Mouse (Mus musculus): Measurements from ENCODE around the gene H2-Oa. TPM values are rescaled to one million over a fixed set of nuclear protein-coding genes. Genes with fewer than 3 reads are reported as not detected.
"Not testable (repeated sequence)": the region's sequence is repeated elsewhere in the genome, so short reads cannot be mapped to it uniquely, and the experiment has no call there.

Gene H2-Oa
- total RNA-seq, 2 experiments from 2014 or later: 2.7 to 9.6 TPM

DNA sequence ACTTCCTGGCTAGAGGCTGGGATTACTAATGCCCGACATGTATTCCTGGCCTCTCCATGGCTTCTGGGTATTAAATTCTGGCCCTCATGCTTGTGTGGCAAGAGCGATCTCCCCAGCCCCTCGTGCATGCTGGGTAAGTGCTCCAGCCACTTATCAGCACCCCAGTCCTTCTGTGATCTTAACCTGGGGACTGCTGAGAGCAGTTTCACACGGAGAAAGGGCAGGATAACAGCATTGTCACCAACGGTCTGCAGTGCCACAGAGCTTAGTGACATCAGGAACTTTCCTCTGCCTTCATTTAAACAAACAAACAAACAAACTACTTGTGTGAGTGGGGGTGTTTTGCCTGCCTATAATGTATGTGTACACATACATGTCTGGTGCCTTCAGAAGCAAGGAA lies 48.1 kb downstream of the H2-Oa start:
- 0 out of 2 replicates have a peak, but pooled peaks have one; percentile 9 for ATAC-seq (replicated peaks; ENCODE audit: poor library complexity)

DNA sequence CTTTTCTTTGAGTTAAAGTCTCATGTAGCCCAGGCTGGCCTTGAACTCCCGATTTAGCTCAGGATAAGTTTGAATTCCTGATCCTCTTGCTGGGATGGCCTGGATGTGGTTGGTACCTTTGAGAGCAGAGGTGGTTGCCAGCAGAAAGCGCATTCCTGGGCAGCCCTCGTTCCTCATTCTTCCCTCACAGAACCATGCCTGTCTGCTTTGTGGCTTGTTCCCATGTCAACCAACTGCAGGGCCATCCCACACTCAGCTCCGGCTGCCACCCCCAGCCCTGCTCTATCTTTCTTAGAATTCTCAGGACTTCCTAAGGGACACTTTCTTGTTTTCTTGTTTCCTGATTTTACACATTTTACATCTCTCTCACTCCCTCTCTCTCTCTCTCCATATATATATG lies 49.3 kb downstream of the H2-Oa start:
- ATAC-seq (replicated peaks; ENCODE audit: poor library complexity): no peak

DNA sequence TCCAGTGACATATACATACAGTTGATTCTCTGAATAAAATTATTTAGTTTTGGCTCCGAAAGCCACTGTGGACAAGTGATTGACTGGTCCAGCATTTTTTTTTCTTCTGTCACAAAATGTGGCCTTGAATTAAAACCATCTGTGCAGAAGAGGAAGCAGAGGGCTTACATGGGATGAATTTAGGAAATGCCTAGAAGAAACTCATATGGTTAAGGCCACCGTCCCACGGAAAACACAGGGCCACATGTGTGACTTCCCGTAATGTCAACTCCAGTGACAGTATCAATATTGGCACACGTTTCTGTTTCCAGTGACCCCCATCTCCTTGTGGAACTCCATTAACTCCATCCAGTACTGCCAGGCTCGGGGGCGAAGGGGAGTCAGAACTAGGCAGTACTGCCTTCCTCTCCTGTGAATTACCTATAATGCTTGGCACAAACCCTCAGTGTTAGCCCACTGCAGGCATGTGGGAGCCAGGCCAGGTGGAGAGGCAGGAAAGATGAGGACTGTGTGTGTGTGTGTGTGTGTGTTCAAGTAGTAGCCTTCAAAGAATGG lies 50.4 kb downstream of the H2-Oa start:
- peak; percentile 14; the same call in 1 of the 2 replicates for ATAC-seq (replicated peaks; ENCODE audit: poor library complexity)

DNA sequence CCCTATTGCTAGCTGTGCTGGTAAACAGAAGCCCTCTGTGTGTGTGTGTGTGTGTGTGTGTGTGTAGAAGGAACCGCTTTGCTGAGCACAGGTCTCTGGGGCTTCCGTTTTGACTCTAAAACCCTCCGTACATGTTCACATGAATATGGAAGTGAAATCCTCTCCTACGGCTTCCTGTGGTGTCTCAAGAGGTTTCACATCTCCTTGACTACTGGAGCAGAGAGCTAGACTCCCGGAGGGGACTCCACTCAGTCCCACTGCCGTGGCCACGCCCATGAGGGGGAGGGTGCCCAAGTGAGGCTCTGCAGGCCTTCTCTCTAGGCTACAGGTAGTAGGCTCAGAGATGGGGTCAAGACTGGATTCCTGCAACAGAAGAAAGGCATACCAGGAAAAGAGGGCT lies 50.9 kb downstream of the H2-Oa start, which contains the start of gene H2-DMb2:
Gene H2-DMb2, plus strand, starts transcription at position 275 of the 400 bp plus-strand sequence.
- peak; percentile 88 for ATAC-seq (replicated peaks; ENCODE audit: poor library complexity)

DNA sequence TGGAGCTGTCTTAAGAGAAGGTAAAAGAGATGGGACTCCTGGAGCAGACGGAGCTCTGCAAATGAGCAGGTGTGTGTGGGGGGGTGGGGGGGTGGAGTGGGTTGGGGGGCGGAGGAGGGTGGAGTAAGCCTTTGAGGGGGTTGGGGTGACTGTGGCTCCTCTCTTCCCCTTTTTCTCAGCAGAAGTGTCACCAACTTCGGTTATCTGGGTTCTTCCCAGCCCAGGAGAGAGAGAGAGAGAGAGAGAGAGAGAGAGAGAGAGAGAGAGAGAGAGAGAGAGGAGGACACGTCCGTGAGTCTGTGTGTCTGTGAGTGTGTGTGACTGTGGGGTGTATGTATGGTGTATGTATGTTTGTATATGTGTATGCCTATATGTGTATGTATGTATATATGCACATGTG lies 51.3 kb downstream of the H2-Oa start:
- peak; percentile 17; the same call in 1 of the 2 replicates for ATAC-seq (replicated peaks; ENCODE audit: poor library complexity)

DNA sequence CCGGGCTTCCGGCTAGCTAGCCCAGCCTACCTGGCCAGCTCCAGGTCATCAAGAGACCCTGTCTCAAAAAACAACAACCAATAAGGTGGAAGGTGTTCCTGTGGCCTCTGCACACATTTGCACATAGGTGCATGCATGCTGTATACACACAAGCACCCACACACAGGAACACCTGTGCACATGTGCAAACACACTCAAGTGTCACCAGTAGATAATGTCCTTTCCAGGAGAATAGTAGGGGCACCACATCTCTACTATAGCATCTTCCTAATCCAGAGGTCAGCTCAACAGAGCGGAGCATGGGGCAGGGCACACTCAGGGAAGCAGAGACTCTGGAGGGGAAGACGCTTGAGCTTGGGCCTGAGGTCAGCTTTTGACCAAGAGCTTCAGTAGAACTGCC lies 52.1 kb downstream of the H2-Oa start:
- ATAC-seq (replicated peaks; ENCODE audit: poor library complexity): not testable (repeated sequence)

Other genes with a start within 250 kb of the H2-Oa start
Only the 30 nearest of the 32 such genes appear.
- 2.2 TPM in 1 of 2 replicates, not detected in the other for gene Gm7029, start 218.5 kb upstream of the H2-Oa start, total RNA-seq (2015)
- gene Gm7029, start 218.5 kb upstream of the H2-Oa start, total RNA-seq (2017): not detected in 2 replicates
- gene Kifc1, start 201.7 kb upstream of the H2-Oa start, total RNA-seq (2015): 6.6 and 10.8 TPM in 2 replicates
- gene Kifc1, start 201.7 kb upstream of the H2-Oa start, total RNA-seq (2017): 28.6 and 30.3 TPM in 2 replicates
- 0.17 and 0.37 TPM in 2 replicates for gene Platr17, start 187.2 kb upstream of the H2-Oa start, total RNA-seq (2015)
- 0.29 and 1.4 TPM in 2 replicates for gene Platr17, start 187.2 kb upstream of the H2-Oa start, total RNA-seq (2017)
- gene Daxx, start 182.9 kb upstream of the H2-Oa start, total RNA-seq (2015): 35.7 and 44.5 TPM in 2 replicates
- 28.7 and 32.1 TPM in 2 replicates for gene Daxx, start 182.9 kb upstream of the H2-Oa start, total RNA-seq (2017)
- 51.0 and 56.8 TPM in 2 replicates for gene Tapbp, start 176.4 kb upstream of the H2-Oa start, total RNA-seq (2015)
- 47.6 and 48.0 TPM in 2 replicates for gene Tapbp, start 176.4 kb upstream of the H2-Oa start, total RNA-seq (2017)
- 10.0 and 11.5 TPM in 2 replicates for gene Zbtb22, start 176.4 kb upstream of the H2-Oa start, total RNA-seq (2015)
- 13.3 and 19.2 TPM in 2 replicates for gene Zbtb22, start 176.4 kb upstream of the H2-Oa start, total RNA-seq (2017)
- 20.3 and 22.7 TPM in 2 replicates for gene Rgl2, start 162.8 kb upstream of the H2-Oa start, total RNA-seq (2015)
- 37.9 and 47.9 TPM in 2 replicates for gene Rgl2, start 162.8 kb upstream of the H2-Oa start, total RNA-seq (2017)
- 124 and 132 TPM in 2 replicates for gene Pfdn6, start 152.0 kb upstream of the H2-Oa start, total RNA-seq (2015)
- gene Pfdn6, start 152.0 kb upstream of the H2-Oa start, total RNA-seq (2017): 144 and 218 TPM in 2 replicates
- 43.7 and 53.1 TPM in 2 replicates for gene Wdr46, start 151.7 kb upstream of the H2-Oa start, total RNA-seq (2015)
- 64.4 and 65.4 TPM in 2 replicates for gene Wdr46, start 151.7 kb upstream of the H2-Oa start, total RNA-seq (2017)
- 1.1 and 2.7 TPM in 2 replicates for gene B3galt4, start 140.9 kb upstream of the H2-Oa start, total RNA-seq (2015)
- gene B3galt4, start 140.9 kb upstream of the H2-Oa start, total RNA-seq (2017): 5.8 and 7.6 TPM in 2 replicates
- gene Vps52, start 136.5 kb upstream of the H2-Oa start, total RNA-seq (2015): 16.6 and 19.1 TPM in 2 replicates
- gene Vps52, start 136.5 kb upstream of the H2-Oa start, total RNA-seq (2017): 13.7 and 15.7 TPM in 2 replicates
- 3,964 and 4,103 TPM in 2 replicates for gene Rps18, start 136.3 kb upstream of the H2-Oa start, total RNA-seq (2015)
- 1,202 and 1,622 TPM in 2 replicates for gene Rps18, start 136.3 kb upstream of the H2-Oa start, total RNA-seq (2017)
- gene H2-K1, start 92.0 kb upstream of the H2-Oa start, total RNA-seq (2015): 914 and 1,011 TPM in 2 replicates
- 697 and 748 TPM in 2 replicates for gene H2-K1, start 92.0 kb upstream of the H2-Oa start, total RNA-seq (2017)
- gene Ring1, start 67.7 kb upstream of the H2-Oa start, total RNA-seq (2015): 8.1 and 9.6 TPM in 2 replicates
- gene Ring1, start 67.7 kb upstream of the H2-Oa start, total RNA-seq (2017): 9.8 and 12.7 TPM in 2 replicates
- gene H2-Ke6, start 64.3 kb upstream of the H2-Oa start, total RNA-seq (2015): 61.7 and 65.6 TPM in 2 replicates
- 36.6 and 46.5 TPM in 2 replicates for gene H2-Ke6, start 64.3 kb upstream of the H2-Oa start, total RNA-seq (2017)
- 6.2 and 9.5 TPM in 2 replicates for gene Slc39a7, start 60.7 kb upstream of the H2-Oa start, total RNA-seq (2015)
- 101 and 107 TPM in 2 replicates for gene Slc39a7, start 60.7 kb upstream of the H2-Oa start, total RNA-seq (2017)
- 22.1 and 22.2 TPM in 2 replicates for gene Rxrb, start 60.5 kb upstream of the H2-Oa start, total RNA-seq (2015)
- 34.2 and 42.6 TPM in 2 replicates for gene Rxrb, start 60.5 kb upstream of the H2-Oa start, total RNA-seq (2017)
- gene Col11a2, start 52.9 kb upstream of the H2-Oa start, total RNA-seq (2015): 0.83 and 0.94 TPM in 2 replicates
- gene Col11a2, start 52.9 kb upstream of the H2-Oa start, total RNA-seq (2017): 1.9 and 3.1 TPM in 2 replicates
- gene H2-DMa, start 27.2 kb downstream of the H2-Oa start, total RNA-seq (2015): 72.0 and 74.5 TPM in 2 replicates
- 56.5 and 61.1 TPM in 2 replicates for gene H2-DMa, start 27.2 kb downstream of the H2-Oa start, total RNA-seq (2017)
- 269 and 306 TPM in 2 replicates for gene Brd2, start 30.3 kb downstream of the H2-Oa start, total RNA-seq (2015)
- 260 and 284 TPM in 2 replicates for gene Brd2, start 30.3 kb downstream of the H2-Oa start, total RNA-seq (2017)
- gene H2-DMb2, start 51.0 kb downstream of the H2-Oa start, total RNA-seq (2015): 3.9 and 5.8 TPM in 2 replicates
- 6.7 and 8.5 TPM in 2 replicates for gene H2-DMb2, start 51.0 kb downstream of the H2-Oa start, total RNA-seq (2017)
- gene H2-DMb1, start 60.7 kb downstream of the H2-Oa start, total RNA-seq (2015): 36.2 and 39.4 TPM in 2 replicates
- 47.0 and 60.3 TPM in 2 replicates for gene H2-DMb1, start 60.7 kb downstream of the H2-Oa start, total RNA-seq (2017)
- 27.6 and 30.5 TPM in 2 replicates for gene Tap1, start 95.2 kb downstream of the H2-Oa start, total RNA-seq (2015)
- gene Tap1, start 95.2 kb downstream of the H2-Oa start, total RNA-seq (2017): 62.5 and 82.8 TPM in 2 replicates
- 112 and 120 TPM in 2 replicates for gene Psmb9, start 95.4 kb downstream of the H2-Oa start, total RNA-seq (2015)
- gene Psmb9, start 95.4 kb downstream of the H2-Oa start, total RNA-seq (2017): 122 and 126 TPM in 2 replicates
- gene Psmb8, start 105.4 kb downstream of the H2-Oa start, total RNA-seq (2015): 289 and 290 TPM in 2 replicates
- gene Psmb8, start 105.4 kb downstream of the H2-Oa start, total RNA-seq (2017): 461 and 471 TPM in 2 replicates
- 8.5 and 17.1 TPM in 2 replicates for gene Tap2, start 111.2 kb downstream of the H2-Oa start, total RNA-seq (2015)
- gene Tap2, start 111.2 kb downstream of the H2-Oa start, total RNA-seq (2017): 54.6 and 67.9 TPM in 2 replicates
- gene H2-Ob, start 146.6 kb downstream of the H2-Oa start, total RNA-seq (2015): 6.6 and 13.1 TPM in 2 replicates
- gene H2-Ob, start 146.6 kb downstream of the H2-Oa start, total RNA-seq (2017): 3.7 and 8.6 TPM in 2 replicates
- 50.0 and 61.3 TPM in 2 replicates for gene H2-Ab1, start 165.3 kb downstream of the H2-Oa start, total RNA-seq (2015)
- 45.2 and 81.5 TPM in 2 replicates for gene H2-Ab1, start 165.3 kb downstream of the H2-Oa start, total RNA-seq (2017)
- gene H2-Aa, start 195.5 kb downstream of the H2-Oa start, total RNA-seq (2015): 30.1 and 37.9 TPM in 2 replicates
- gene H2-Aa, start 195.5 kb downstream of the H2-Oa start, total RNA-seq (2017): 10.3 and 24.6 TPM in 2 replicates
- gene H2-Eb1, start 213.5 kb downstream of the H2-Oa start, total RNA-seq (2015): 5.0 and 5.6 TPM in 2 replicates
- 11.2 and 17.2 TPM in 2 replicates for gene H2-Eb1, start 213.5 kb downstream of the H2-Oa start, total RNA-seq (2017)